Mouse (Mus musculus) embryo, embryonic 10.5 days (tissue): Measurements from ENCODE around the gene Tas2r106.

Source experiments
- DNase-seq: peaks from one replicate; pipeline ENCODE4 v3.0.0-alpha.2; 2015; ENCODE audit warnings: low spot score

The Tas2r106 gene

DNA sequence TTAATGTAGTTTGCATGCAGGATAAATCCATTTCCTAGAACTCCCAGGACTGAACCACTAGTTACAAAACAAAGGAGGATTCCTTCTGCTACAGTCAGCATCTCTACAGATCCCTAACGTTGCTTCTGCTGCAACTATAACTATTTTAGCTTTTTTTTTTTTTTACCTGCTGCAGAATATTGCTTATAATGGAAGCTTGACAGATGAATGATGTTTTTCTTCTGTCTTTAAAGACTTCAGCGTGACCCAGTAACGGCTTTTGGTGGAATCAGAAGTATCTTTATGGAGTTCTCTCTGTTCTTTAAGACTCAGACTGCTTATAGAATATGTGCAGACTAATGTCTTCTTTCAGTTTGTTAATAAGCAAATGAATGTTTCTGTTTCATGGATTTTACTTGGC, at the start of gene Tas2r106:
Gene Tas2r106, minus strand, starts transcription at position 101 of the 400 bp plus-strand sequence.
- no peak for DNase-seq

DNA sequence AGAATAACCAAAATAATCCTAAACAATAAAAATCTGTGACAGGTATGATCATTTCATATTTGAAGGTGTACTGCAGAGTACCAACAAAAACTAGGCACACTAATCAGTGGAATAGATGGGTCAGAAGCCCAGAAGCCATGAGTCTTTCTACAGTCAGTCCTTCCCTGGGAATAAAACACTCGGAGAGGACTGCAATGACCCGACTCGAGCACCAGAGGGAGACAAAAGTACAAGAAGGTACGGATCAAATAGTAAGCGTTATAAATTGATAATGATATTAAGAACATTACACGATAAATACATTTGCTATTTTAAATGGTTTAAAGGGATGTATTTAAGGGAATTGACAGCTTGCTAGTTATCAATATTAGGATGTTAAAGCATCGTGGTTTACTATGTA, 34.1 kb upstream of the Tas2r106 start:
- DNase-seq, result peak; percentile 3

DNA sequence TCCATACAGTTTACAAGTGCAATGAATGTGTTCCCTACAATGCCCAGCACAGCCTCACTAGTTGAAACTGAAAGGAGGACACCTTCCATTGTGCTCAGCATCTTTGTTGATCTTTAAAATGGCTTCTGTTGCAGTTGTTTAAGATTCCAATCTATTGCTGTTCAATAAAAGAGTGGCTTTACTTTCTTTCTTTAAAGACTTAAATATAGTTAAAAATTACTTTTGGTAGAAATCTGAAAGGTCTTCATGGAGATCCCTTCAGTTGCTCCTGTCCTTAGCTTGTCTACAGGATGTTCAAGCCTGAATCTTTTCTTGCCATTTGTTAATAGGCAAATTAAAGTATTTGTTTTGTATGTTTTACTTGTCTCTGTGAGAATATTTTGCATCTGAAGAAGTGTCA, 11.3 kb upstream of the Tas2r106 start, which contains the start of gene Tas2r114:
Gene Tas2r114, minus strand, starts transcription at position 101 of the 400 bp plus-strand sequence.
- DNase-seq, result no peak

DNA sequence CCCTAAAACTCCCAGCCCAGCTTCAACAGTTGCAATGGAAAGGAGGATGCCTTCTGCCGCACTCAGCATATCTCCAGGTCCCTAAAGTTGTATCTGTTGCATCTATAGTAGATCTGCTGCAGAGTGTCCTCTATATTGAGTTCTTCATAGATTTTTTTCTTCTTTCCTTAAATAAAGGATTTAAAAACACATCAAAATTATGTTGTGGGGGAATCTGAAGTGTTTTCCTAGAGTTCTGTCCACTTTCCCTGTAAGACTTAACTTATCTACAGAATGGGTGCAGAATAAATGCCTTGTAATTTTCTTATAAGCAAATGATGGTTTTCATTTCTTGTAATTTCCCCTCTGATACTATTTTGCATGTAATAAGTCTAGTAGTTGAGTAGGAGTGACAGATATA, 8.7 kb upstream of the Tas2r106 start, which contains the start of gene Tas2r105:
Gene Tas2r105, minus strand, starts transcription at position 101 of the 400 bp plus-strand sequence.
- DNase-seq, result no peak

DNA sequence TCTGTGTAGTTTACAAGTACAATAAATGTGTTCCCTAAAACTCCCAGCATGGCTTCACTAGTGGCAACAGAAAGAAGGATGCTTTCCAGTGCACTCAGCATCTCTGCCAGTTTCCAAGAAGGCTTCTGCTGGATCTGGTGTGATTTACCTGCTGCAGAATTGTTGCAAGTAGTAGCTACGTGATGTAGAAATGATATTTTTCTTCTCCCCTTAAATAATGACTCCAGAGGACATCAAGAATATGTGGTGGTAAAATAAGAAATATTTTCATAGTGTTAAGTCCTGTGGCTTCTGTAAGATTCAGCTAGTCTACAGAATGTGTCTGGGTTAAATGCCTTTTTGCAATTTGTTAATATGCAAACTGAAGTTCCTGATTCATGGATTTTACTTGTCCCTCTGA, 7.0 kb upstream of the Tas2r106 start, which contains the start of gene Tas2r104:
Gene Tas2r104, minus strand, starts transcription at position 101 of the 400 bp plus-strand sequence.
- no peak for DNase-seq

DNA sequence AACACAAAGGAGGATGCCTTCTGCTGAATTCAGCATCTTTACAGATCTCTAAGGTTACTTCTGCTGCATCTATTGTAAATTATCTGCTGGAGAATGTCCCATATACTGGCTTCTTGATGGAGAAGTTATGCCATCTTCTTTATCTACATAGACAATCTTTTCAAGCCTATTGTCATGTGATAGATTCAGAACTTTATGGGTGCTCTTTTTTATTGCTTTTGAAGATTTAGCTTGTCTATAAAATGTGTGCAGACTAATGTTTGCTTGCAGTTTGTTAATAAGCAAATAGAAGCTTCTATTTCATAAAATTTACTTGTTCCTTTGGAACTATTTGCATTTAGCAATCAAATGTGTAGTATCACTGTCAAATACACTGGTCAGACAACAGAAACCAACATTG, 18.6 kb downstream of the Tas2r106 start, which contains the start of gene Tas2r107:
Gene Tas2r107, minus strand, starts transcription at position 101 of the 400 bp plus-strand sequence.
- DNase-seq, result no peak

DNA sequence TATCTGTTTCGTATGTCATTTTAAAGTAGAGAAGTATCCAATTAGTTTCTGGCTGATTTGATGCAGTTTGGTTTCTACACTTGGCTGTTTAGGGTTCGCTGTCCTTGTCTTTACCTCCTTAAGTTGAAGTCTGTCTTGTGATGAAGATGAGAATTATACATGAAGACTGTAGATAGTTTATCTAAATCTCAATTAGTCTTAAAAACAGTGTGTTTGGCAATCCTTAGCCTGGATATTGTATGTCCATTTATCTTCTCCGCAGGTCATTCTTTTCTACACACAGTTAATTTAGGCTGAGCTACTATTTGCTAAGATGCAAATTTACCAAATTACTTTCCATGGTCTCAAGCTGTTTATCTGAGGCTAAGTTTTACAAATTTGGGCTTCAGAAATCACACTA, 47.9 kb downstream of the Tas2r106 start, which contains the start of gene Tas2r130:
Gene Tas2r130, minus strand, starts transcription at position 101 of the 400 bp plus-strand sequence.
- DNase-seq, result no peak
